Mouse (Mus musculus): ENCODE data around the gene Slc37a3. TPM values are rescaled to one million over a fixed set of nuclear protein-coding genes. Genes with fewer than 3 reads are reported as not detected.
"Not testable (repeated sequence)": the region's sequence is repeated elsewhere in the genome, so short reads cannot be mapped to it uniquely, and the experiment has no call there.

The Slc37a3 gene
- total RNA-seq (2015): 0.59 and 0.73 TPM in 2 replicates
- 1.7 and 3.4 TPM in 2 replicates for total RNA-seq (2017)

DNA sequence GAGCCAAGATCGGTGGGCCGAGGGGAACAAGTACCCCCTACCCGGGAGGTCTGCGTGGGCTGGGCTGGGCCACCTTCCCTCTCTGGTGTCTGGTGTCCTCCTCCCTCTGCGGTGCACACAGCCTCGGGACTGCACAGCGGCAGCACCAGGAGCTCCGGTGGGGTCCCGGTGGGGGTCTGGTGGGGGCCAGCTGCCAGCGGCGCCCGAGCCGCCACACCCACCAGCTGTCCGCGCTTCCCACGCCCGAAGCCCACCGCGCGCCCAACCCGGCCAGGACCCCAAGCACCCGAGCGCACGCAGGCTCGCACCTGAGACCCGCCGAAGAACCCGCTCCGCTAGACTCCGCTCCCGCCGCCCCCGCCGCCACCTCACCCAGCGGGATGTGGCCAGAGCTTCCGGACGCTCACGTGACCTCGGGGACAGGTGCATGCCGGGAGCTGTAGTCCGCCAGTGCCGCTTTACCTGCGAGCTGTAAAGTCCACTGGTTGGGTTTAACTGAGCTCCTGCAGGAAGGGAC lies at the start of gene Slc37a3:
Slc37a3 (minus strand) TSS at position 365 of the 517 bp plus-strand sequence.
- peak; percentile 51 for ATAC-seq (replicated peaks; ENCODE audit: poor library complexity)

DNA sequence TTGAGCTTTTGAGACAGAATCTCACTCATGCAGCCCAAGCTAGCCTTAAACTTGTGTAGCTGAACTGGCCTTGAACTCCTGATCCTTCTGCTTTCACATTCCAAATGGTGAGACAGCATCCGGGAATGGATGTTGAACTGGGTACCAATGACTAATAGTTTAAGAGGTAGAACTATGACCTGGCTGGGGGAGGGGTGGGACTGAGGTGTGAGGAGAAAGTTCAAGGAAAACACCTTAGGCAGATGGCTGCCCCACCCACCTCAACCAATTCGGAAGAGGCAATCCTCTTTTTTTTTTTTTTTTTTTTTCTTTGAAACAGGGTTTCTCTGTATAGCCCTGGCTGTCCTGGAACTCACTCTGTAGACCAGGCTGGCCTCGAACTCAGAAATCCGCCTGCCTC lies 49.2 kb upstream of the Slc37a3 start:
- ATAC-seq (replicated peaks; ENCODE audit: poor library complexity): no peak

DNA sequence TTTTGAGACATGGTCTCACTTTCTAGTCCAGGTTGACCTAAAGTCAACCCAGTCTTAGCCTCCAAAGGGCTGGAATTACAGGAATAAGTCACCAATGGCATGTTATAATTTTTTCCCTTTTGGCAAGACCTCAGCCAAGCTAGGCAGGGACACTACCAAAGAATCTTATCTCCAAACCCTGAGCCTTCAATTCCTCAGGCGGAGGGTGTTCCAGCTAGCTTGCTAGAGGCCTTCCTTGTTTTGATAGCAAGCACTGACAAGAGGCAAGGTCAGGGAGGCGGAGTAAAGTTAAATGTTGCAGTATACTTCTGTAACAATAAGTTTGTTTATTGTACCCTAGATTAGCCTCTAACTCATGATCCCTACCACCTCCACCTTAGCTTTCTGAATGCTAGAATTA lies 47.7 kb upstream of the Slc37a3 start:
- ATAC-seq (replicated peaks; ENCODE audit: poor library complexity): 0 out of 2 replicates have a peak, but pooled peaks have one; percentile 9

DNA sequence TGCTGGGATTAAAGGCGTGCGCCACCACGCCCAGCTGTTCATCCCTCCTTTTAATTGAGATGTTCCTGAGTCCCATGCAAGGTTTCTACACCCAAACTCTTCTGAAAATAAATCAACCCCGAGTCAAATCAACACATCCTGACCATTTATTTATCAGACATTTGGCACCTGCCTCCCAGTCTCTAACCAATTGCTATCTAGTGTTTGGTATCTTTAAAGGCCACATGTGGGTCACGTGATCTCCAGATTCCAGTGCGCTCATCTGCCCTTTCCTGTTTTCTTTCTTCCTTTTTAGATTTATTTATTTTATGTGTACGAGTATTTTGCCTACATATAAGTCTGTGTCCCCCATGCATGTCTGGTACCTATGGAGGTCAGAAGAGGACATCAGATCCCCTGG lies 46.2 kb upstream of the Slc37a3 start:
- peak; percentile 38 for ATAC-seq (replicated peaks; ENCODE audit: poor library complexity)

DNA sequence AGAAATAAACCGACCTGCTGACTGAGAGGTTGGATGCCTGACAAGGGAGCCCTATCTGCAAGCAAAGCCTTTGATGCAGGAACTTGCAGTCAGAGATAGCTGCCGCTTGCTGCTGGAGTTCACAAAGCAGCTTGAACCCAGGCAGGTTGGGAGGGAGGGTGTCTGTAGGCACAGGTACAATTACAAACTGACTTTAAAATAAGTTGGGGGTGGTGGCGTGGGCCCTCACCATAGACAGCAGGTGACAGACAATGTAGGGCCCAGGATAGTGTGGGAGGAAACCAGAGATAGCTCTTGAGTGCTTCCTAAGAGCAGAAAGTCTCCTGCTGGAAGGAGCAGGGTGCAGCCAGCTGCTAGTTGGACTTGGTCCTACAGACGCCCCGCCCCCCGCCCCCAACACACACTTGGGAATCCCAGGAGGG lies 45.7 kb upstream of the Slc37a3 start:
- peak; percentile 16; the same call in 1 of the 2 replicates for ATAC-seq (replicated peaks; ENCODE audit: poor library complexity)

DNA sequence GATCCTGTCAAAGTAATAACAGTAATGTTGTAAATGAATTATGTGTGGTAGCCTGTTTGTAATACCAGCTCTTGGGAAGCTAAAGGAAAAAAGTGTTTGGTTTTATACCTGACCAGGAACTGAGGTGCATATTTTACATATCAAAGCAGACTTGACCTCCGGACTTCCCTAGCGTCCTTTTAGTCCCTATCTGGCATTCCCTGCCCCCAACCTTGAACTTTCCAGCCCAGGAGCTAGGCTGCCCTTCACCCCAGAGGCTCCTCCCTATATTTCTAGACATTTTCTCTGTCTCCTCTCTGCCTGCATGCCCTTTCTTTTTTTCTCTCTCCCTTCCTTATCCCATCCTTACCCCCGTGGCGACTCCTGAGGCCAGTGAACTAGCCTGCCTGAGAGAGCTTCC lies 43.4 kb upstream of the Slc37a3 start:
- no peak for ATAC-seq (replicated peaks; ENCODE audit: poor library complexity)

DNA sequence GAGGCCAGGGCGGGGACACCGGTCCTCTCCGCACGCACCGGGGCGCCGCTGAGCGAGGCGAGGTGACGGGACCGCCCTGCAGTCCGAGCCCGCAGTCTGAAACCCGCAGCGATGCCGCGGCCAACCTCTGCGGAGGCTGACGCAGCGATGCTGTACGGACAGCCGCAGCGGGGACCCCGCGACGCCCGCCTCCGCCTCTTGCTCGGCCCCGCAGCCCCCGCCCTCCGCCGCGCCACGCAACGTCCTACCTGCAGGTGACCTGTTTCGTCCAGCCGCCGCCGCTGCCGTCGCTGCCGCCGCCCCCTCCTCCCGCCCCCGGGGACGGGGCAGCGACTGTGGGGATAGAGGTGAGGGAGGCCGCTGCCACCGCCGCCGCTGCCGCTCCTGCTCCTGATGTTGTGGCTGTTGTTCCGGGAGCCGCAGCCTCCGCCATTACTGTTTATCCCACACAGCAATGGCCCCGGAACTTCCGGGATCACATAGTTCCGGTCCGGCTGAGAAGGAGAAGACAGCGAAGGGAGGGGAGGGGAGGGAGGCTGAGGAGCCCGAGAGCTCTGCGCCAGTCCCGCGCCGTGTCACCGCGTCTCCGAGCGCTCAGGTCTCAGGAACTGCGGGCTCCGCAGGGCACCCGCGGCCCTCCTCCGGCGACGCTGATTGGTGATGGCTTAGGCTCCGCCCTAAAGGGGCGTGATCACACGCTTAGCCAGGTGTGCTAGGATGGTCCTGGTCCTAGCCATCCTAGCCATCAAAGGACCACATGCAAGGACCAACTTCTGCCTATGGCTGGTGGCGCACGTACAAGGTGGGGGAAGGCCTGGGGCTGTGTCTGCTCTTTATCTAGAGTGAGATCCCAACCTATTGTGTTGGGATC lies 42.6 kb upstream of the Slc37a3 start, which contains the start of gene Mkrn1:
Mkrn1 (minus strand) TSS at position 612 of the 871 bp plus-strand sequence.
- ATAC-seq (replicated peaks; ENCODE audit: poor library complexity): peak; percentile 73

DNA sequence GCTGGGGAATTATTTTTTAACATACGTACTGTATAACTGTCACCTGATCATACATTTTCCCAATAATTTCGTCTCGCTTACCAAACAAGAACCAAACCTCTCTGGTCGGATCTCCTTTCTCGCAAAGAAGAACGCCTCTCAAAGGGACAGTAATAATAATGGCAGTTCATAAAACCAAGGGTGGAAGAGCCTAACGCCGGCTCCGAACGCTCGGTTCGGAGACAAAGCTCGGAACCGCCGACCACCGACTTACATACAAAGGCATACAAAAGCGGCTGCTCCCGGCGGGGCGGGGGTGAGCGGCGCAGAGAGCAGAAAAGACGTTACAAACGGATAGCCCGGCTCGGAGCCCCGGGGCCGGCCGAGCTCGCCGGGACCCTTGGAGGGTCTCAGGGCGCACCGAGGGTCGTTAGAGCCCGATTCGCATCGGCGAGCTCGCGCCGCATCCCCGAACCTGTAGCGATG lies 41.9 kb upstream of the Slc37a3 start:
- no peak for ATAC-seq (replicated peaks; ENCODE audit: poor library complexity)

DNA sequence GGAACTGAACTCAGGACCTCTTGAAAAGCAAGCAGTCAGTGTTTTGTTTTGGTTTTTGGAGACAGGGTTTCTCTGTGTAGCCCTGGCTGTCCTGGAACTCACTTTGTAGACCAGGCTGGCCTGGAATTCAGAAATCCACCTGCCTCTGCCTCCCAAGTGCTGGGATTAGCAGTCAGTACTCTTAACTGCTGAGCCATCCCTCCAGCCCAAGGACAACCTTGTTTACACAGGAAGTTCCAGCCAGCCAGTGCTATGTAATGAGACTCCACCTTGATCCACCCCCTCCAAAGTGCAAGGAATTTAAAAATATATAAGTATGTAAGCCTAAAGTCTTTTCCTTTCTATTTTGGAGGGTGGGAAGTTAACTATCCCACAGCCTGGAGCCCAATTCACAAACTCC lies 39.2 kb upstream of the Slc37a3 start:
- ATAC-seq (replicated peaks; ENCODE audit: poor library complexity): not testable (repeated sequence)

DNA sequence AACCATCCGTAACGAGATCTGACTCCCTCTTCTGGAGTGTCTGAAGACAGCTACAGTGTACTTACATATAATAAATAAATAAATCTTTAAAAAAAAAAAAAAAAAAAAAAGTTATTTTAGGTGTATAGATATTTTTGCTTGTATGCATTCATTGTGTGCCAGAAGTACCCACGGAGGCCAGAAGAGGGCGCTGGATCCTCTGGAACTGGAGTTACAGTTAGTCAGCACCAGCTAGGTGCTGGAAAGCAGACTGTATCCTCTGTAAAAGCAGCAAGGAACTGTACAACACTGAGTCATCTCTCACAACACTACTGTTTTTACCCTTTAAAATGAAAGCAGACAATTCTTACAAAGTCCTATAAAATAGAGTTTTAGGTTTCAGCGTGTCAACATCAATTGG lies 38.3 kb upstream of the Slc37a3 start:
- ATAC-seq (replicated peaks; ENCODE audit: poor library complexity): peak; percentile 66

DNA sequence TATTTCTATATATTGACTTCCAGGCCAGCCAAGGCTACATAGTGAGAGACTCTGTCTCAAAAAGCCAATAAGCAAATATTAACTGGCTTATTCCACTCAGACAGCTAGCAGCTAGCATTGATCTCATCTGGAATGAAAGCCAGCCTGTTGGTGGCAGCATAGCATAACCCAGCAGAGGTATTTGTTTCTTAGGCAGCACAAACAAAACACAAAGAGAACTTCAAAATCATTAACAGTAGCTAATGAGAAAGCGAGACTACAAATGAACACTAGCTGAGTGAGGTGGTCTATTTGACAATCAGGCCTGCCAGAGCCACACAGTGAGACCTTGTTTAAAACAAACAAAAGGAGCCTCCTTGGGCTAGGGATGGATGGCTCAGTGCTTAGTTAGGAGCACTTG lies 36.6 kb upstream of the Slc37a3 start:
- ATAC-seq (replicated peaks; ENCODE audit: poor library complexity): no peak

DNA sequence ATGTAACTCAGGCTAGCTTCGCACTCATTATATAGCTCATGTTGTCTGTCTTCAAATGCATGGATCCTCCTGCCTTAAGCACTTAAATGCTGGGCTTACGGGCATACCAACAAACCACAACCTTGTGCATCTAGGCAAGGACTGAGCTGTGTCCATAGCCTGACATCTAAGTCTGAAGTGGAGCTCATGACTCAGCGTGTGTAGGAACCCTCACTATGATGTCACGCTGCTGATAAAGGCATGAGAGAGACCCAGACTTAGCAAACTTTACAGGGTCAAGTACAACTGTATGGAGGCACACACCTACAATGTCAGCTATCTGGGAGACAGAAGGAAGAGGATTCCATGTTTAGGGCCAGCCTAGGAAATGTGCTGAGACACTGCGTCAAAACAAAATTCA lies 29.0 kb upstream of the Slc37a3 start:
- ATAC-seq (replicated peaks; ENCODE audit: poor library complexity): 0 out of 2 replicates have a peak, but pooled peaks have one; percentile 11

DNA sequence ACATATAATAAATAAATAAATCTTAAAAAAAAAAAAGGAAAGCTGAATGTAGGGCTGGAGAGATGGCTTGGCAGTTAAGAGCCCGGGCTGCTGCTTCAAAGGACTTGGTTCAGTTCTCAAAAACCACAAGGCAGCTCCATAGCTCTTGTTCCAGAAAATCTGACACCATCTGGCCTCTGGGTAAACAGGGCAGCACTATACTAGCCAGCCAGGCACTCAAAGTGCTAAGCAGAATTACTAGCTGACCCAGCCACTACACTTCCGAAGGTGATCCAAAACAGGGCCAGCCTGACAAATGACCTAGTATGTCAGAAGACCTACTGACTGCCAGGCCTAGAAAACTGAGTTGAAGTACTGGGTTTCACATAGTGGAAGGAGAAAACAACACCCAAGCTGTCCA lies 25.7 kb upstream of the Slc37a3 start:
- ATAC-seq (replicated peaks; ENCODE audit: poor library complexity): no peak

DNA sequence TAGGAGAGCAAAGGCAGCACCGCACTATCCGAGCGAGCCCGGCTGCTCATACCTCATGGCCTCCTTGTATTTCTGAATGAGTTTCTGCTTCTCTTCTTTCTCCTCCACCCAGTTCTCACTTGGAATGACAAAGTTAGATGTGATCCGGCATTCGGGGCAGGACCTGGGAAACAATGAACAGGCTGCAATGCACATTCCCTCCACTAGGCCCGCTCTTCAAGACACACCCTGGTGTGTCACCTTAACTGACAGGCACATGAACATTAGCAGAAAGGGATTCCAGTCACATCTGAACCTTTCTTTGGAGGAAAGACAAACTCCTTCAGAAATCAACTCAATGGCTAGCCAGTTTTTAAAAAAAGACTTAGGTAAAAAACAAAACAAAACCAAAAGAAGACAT lies 22.9 kb upstream of the Slc37a3 start:
- ATAC-seq (replicated peaks; ENCODE audit: poor library complexity): peak; percentile 80

DNA sequence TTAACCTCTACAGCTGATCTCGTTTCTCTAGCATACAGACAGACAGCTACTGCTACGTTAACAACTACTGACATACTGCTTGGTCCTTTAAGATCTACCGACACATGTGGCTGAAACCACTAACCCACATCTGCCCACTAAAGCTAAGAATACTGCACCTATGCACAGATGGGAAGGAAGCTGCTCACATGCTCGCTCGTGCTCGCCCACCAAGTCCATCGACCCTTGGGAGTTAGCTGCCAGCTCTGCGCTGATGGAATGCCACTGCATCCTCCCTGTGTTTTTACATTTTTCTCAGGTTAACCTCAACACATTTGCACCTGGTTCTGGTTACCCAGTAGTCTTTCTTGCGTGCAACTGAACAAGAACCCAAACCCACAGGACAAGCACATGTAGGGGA lies 20.9 kb upstream of the Slc37a3 start:
- ATAC-seq (replicated peaks; ENCODE audit: poor library complexity): no peak

DNA sequence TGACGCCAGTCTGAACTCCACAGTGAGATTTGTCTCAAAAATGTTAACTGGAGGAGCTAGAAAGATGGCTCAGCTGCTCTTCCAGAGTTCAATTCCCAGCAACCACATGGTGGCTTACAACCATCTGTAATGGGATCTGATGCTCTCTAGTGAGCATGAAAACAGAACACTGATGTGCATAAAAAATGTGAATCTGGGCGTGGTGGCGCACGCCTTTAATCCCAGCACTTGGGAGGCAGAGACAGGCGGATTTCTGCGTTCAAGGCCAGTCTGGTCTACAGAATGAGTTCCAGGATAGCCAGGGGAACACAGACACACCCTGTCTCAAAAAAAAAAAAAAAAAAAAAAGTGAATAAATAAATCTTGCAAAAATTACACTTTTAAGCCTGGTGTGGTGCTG lies 19.6 kb upstream of the Slc37a3 start:
- ATAC-seq (replicated peaks; ENCODE audit: poor library complexity): no peak

DNA sequence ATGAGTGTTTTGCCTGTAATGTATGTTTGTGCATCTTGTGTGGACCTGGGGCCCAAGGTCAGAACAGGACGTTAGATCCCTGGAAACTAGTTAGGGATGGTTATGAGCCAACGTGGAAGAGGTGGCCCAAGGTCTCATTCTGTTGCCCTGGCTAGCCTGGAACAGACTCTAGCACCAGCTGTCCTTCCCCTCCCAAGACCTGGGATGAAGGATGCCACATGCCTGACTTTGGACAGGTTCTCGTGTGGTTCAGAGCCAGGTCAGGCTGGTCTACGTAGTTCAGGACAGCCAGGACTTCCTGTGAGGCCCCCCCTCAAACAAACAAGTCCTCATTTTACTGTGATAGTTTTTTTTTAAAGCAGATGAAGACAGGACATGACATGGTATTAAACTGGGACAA lies 18.4 kb upstream of the Slc37a3 start:
- ATAC-seq (replicated peaks; ENCODE audit: poor library complexity): no peak

DNA sequence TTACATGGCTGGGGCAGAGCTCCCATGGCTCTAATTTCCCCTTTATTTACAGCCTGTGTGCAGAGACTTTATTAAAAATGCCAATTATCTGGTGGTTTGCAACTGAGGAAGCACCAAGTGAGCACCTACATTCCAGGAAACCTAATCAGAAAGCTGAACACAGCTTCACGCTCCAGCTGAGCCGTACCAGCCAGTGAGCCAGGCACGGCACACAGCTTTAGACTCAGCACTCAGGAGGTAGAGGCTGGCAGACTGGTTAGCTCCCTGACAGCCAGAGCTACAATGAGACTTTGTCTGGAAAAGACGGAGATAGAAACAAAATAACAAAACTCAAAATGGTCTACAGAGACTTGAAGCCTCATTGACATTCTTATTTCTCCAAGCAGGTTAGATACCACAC lies 18.0 kb upstream of the Slc37a3 start:
- no peak for ATAC-seq (replicated peaks; ENCODE audit: poor library complexity)

DNA sequence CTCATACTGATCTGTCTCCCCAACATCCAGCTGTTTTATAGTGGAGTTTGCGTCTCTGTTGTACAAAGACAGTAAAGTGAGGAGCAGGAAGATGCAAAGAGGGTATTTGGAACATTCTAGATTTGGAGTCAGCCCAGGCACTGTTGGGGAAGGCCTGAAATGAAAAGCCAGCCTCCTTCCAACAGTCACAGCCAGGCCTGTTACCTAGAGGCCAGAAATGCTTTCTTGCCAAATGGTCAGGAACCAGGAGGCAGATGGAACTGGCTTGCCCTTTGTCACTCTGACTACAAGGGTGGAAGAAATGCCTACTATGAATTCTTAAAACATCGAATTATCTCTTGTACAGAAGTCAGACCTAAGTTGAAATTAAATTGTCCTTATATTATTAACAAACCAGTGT lies 12.5 kb upstream of the Slc37a3 start:
- no peak for ATAC-seq (replicated peaks; ENCODE audit: poor library complexity)

DNA sequence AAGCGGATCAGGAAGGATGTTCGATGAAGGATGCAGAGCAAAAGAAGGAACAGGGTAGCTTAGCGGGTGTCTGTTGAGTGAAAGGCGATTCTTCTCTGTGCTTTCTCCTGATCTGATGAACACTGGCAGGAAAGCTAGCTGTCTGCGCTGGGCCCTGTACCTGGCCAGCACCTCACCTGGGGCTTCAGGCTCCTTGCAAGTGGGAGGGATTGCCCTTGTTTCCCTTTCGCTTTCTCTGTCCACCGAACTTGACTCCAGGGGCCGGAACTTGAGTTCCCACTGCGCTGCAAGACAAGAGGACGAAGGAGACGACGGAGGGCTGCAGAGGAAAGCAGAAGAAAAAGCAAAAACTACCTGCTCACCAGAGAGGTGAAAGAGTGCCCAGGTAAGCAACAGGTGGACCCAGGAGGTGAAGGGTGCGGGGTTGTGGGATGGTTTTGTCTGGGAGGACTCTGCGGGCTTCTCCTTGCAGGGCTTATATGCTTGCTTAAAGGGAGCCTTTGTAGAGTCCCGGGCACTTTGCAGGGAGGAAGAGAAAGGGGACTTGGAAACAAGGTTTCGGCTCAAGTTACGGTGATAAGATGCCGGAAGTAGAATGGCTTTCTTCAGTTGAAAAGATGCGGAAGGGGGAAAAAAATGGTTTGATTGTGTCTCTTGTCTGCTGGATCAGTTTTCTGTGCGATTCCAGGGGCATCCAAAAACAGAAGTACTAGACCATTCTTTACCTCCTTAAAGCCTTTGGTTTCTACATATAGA lies 3.8 kb upstream of the Slc37a3 start, which contains the start of gene Rab19:
Rab19 (plus strand) TSS at position 51 of the 756 bp plus-strand sequence.
- ATAC-seq (replicated peaks; ENCODE audit: poor library complexity): 0 out of 2 replicates have a peak, but pooled peaks have one; percentile 6

DNA sequence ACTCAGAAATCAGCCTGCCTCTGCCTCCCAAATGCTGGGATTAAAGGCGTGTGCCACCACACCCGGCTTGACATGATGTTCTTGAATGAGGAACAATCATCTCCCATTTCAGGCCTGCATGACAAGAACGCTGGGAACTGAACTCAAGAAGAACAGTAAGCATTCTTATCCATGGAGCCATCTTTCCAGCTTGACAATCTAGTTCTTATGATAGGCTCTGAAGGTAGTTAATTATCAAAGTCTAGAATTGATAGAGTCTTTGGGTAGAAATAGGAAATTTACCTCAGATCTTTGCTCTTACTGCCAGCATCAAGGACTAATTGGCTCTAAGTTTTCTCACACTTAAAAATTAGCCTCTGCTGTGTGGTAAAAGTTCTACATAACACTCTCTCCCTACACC lies 2.8 kb upstream of the Slc37a3 start:
- ATAC-seq (replicated peaks; ENCODE audit: poor library complexity): no peak

Data from megakaryocyte progenitor cell, adult 5-6 weeks (primary cell).